Mouse (Mus musculus) layer of hippocampus, adult 11-12 months (tissue): ENCODE measurements around the gene Lyz2.
"Not testable (repeated sequence)": the region's sequence is repeated elsewhere in the genome, so short reads cannot be mapped to it uniquely, and the experiment has no call there.

Experiments
- DNase-seq: peaks from one replicate; pipeline ENCODE4 v3.0.0; 2022; ENCODE audit warnings: low spot score

Gene Lyz2

DNA sequence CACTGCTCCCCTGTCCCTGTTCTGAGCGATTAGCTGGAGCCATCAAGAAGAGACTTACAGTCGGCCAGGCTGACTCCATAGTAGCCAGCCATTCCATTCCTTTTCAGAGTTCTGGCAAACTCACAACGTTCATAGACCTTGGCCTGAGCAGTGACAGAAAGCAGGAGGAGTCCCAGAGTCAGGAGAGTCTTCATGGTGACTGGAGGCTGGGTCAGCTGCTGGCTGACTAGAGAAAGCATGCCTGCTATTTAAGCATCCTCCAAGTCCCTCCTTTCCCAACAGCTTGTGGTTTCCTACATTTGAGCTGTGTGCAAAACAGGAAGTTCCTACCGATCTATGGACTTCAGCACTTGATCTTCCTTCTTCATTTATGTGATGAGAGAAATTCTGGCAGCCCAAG lies at the start of gene Lyz2:
Gene Lyz2 (minus strand): TSS at position 273 of the 400 bp plus-strand sequence.
- DNase-seq = no peak

- no peak for DNase-seq
Measured at GRCm38 (mm10) chr10:117330521-117330920, 48.4 kb upstream of the Lyz2 start.

DNA sequence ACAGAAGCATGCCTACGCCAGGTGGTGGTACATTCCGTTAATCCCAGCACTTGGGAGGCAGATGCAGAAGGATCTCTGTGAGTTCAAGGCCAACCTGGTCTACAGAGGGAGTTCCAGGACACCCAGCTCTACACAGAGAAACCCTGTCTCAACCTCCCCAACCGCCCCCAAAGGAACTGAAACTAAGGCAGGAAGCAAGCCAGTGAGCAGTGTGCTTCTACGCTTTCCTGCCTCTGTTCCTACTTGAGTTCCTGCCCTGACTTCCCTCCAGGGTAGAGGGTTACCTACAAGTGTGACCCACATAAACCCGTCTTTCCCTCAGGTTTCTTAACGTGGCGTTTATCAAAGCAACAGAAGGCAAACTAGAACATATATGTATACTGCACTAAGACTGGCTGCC lies 41.7 kb upstream of the Lyz2 start:
- no peak for DNase-seq

GRCm38 (mm10) chr10:117322630-117323029 lies 40.5 kb upstream of the Lyz2 start:
- DNase-seq = no peak

GRCm38 (mm10) chr10:117320571-117320981 lies 38.5 kb upstream of the Lyz2 start:
- DNase-seq = no peak

DNA sequence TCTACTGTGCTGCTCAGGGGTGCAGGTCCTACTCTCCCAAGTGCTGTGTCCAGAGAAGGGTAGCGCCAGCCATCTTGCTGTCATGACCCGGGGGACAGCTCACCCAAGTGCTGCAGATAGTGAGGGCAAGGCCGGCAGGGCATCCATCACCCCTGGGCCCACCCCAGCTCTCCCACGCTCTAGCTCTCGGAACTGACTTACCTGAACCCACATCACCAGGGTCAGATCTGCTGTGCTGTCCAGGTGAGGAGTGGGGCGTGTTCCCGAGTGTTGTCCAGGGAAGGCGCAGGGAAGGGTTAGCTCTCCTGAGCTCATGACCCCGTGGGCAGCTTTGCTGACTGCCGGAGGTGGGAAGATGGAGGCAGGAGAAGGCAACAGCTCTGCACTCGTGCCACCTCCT lies 34.3 kb upstream of the Lyz2 start:
- no peak for DNase-seq

GRCm38 (mm10) chr10:117313133-117313532 lies 31.0 kb upstream of the Lyz2 start:
- no peak for DNase-seq

- no peak for DNase-seq
Measured at GRCm38 (mm10) chr10:117312168-117312567, 30.0 kb upstream of the Lyz2 start.

DNA sequence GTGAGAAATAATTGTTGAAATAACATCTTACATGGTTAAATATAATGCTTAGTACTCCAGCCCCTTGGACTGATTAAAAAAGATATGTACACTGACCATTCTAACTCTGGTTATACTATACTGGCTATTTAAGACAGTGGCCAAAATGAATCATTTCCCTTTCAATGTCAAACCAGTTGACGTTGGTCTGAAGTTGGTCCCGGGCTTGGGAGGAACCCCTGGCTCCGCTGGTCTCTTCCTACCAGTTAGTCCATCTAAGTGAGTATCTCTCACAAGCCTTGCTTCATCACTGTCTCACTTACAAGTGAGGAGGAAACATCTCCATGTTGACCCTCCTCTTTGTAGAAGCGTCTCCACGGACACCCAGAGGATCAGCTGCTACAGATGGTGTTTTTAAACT lies 22.2 kb upstream of the Lyz2 start:
- no peak for DNase-seq

- DNase-seq = no peak
Measured at GRCm38 (mm10) chr10:117301688-117302087, 19.6 kb upstream of the Lyz2 start.

DNA sequence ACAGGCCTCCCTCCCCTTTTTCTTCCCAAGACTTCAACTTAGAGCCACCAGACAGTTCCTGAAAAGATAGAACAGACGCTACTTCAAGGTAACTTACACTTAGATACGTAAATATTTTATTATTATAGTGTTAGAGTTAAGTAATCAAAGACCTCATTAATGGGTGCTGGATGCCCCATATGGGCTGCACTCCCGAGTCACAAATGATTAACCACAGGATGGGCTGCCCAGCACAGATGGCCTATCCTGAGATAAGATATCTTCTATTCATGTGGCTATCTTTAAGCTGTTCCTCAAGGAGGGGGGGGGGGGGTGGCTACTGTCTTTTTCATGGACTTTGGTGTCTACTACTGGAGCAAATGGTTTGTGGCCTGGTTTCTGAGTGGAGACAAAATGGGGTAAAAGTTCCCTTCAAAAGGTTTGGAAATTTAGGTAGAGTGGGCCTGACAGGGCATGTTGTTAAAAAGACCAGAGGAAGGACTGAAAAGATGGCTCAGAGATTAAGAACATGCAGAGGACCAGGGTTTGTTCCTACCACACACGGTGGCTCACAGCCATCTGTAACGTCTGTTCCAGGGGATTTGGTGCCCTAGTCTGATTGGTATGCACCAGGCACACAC lies 17.9 kb upstream of the Lyz2 start:
- DNase-seq = no peak

- DNase-seq = no peak
Measured at GRCm38 (mm10) chr10:117299106-117299505, 17.0 kb upstream of the Lyz2 start.

GRCm38 (mm10) chr10:117298336-117298735 lies 16.2 kb upstream of the Lyz2 start:
- DNase-seq = no peak

DNA sequence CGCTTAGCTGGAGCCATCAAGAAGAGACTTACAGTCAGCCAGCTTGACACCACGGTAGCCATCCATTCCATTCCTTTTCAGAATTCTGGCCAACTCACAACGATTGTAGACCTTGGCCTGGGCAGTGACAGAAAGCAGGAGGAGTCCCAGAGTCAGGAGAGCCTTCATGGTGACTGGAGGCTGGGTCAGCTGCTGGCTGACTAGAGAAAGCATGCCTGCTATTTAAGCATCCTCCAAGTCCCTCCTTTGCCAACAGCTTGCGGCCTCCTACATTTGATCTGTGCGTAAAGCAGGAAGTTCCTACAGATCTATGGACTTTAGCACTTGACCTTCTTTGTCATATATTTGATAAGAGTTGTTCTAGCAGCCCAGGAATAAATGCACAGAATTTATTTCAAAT lies 10.6 kb upstream of the Lyz2 start, which contains the start of gene Lyz1:
Gene Lyz1 (minus strand): TSS at position 198 of the 400 bp plus-strand sequence.
- DNase-seq = no peak

- not testable (repeated sequence) for DNase-seq
Measured at GRCm38 (mm10) chr10:117290936-117291335, 8.8 kb upstream of the Lyz2 start.

DNA sequence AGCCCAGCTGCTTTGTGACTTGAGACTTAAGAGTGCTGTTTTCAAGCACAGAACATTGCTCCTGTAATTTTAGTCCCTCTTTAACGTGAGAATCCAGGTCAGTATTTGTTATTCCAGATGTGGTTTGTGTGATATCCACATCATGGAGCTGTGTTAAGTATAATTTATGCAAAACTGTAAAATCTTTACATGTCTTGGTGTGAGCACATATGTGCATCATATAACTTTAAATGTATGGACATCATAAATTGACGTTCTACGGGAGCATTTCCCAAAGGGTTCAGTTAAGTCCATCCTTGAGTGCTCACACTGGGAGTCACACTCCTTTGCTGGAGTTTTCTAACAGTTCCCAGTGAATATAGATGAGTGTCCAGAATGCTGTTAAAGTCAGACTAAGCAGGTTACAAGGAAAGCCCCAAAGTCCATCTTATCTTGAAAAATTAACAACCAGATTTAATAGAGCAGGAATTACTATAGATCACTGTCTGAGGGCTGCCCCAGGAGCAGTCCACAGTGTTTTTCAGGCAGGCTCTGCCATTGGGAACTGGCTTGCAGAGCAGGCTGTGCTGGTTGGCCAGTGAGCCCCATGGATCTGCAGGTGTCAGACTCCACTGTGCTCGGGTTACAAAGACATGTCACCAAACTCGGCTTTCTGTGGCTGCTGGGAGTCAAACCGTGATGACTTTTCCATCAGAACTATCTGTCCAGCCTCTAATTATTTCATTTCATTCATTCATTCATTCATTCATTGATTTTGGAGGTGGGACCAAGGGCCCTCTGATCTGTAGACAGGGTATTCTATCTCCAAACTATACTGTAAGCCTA lies 8.1 kb upstream of the Lyz2 start:
- DNase-seq = no peak

- DNase-seq = not testable (repeated sequence)
Measured at GRCm38 (mm10) chr10:117289034-117289505, 6.9 kb upstream of the Lyz2 start.

DNA sequence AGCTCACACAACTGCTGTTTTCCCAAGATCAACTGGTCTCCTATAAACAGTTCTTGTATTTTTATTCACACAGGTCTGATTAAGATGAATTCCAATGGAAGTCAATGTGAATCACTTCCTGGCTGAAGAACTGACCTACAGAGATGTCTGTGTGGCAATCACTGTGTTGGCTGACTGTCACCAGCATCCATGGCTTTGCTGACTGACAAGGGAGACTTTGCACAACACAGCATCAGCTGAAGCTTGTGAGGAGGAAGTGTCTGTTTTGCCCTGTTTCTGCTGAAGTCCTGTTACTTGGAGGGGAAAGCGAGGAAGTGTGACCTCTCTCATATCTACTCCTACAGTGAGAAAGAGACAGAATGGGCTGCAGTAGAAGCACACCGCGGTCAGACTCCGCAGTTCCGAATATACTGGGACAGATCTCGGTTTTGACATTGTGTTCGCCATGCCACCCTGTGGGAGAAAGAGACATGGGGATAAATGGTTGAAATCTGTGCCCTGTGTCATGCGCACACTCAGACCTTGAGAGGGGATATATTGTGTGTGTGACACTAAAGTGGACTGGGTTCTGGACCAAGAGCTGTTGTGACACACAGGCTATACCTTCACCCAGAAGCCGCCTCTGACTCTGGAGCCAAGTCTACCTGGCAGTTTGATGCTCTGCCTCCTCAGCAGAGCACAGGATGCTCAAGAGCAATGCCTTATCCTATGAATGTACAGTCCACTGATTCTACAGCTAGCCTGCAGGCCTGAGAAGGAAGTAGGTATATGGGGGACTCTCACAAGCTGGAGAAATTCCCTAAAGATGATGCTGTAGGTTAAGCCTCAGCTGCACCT lies 6.3 kb upstream of the Lyz2 start:
- DNase-seq = no peak

DNA sequence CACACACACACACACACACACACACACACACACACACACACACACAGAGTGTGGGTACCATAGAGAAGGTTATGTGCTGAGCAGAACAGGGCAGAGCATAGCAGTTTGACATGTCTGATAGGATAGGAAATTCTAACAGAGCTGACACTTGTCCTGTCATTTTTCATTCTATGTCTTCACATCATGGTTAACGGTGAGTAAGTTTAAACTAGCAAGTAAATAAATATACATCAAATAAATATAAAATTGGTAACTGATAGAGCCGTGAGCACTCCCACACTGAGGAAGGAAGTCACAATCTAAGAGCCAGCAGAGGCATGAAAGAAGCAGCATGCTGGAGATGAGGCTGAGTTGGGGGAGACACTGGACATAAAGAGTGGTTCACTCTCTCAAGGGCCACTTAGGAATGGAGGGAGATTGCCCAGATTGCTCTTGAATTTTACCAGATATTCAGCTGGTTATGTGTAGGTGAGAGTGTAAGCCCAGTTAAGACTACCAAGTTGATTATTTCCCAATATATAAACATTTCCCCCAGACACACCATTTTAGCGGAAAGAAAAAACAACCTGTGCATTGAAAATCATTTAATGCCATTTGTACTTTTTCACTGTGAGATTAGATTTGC lies 5.2 kb upstream of the Lyz2 start:
- no peak for DNase-seq

DNA sequence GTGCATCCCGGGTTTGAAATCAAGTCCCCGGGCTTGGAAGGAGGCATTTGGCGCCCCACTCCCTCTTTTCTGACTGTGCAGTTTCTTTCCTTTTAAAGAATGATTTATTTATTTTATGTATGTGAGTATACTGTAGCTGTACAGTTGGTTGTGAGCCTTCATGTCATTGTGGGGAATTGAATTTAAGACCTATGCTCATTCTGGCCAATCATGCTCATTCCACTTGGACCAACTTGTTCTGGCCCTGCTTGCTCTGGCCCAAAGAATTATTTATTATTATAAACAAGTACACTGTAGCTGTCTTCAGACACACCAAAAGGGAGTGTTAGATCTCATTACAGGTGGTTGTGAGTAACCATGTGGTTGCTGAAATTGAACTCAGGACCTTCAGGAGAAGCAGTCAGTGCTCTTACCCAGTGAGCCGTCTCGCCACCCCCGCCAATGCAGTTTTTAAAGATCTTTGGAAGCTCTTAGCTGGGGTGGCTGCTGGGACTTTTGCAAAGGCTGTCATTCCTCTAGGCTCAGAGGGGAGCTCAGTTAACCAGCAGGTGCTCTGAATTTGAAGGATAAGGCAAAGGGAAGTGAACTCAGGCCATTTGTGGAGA lies 4.3 kb upstream of the Lyz2 start:
- no peak for DNase-seq

DNA sequence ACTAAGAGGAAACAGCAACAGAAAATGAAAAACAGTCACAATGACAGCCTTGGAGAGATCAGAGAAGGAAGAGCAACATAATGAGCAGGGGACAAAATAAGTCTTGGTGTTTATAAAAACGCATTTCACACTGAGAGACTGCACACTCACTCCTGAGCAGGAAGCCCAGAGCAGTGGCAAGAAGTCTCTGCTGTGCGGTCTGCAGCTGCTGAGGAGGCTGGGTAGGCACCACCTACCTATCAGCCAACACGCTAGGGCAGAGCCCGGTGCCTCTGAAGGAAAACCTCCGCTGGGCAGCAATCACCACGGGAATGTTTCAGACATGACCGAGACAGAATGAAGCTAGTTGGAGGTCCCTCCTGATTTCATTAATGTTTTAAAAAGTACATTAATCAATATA lies 3.5 kb upstream of the Lyz2 start:
- not testable (repeated sequence) for DNase-seq
